Mouse (Mus musculus): Measurements from ENCODE around the gene Olfr1274-ps.
"Not testable (repeated sequence)": the region's sequence is repeated elsewhere in the genome, so short reads cannot be mapped to it uniquely, and the experiment has no call there.

- not testable (repeated sequence) for TF ChIP-seq CTCF (IDR thresholded peaks at IDR 0.05; ENCODE audit: low read depth); EP300 (optimal IDR thresholded peaks at IDR 0.05)
These were observed 41.7 kb downstream of the Olfr1274-ps start for GRCm38 (mm10) chr2:90440169-90440568.

Data from stomach, postnatal 0 days (tissue).